Mouse (Mus musculus): ENCODE results near the gene Sync. TPM values are rescaled to one million over a fixed set of nuclear protein-coding genes. Genes with fewer than 3 reads are reported as not detected.

Gene Sync
- polyA plus RNA-seq, 1 experiment from 2014 or later = 1.7 TPM

DNA sequence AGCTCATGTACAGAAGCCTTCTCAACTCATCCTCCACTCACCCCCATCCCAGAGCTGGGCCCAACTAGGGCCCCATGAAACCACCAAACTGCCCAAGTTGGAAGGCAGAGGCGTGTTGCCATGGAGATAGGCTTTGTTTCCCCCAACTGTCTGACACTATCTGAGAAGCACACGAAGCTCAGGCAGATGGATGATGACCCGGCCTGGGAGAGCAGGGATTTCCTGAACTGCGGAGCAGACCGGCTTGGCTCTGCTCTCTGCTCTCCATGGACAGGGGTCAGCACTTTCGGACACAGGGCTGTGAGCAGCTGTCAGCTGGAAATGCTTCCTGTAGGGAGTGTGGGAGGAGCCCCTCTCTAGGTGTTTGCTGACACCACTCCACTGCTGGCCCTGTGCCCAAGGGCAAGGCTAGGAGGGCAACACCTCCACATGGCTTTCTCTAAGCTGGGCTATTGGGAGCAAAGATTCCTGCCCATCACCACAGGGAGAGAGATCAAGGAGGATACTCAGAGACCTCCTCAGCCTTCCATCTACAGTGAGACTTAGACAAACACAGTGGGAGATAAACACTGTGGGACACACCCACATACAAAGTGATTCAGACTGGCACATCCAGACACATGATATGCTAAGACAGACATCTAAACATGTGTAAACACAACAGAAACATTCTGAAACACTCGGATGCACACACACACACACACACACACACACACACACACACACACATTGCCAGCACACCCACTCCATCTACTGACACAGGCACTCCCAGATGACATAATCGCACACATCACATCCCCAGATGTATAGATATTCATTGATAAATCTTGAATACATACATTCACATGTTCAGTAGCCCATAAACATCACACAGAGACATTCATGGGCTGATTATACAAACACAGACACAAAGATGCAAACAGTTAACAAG, 30.7 kb upstream of the Sync start:
- ATAC-seq = 0 out of 2 replicates have a peak, but pooled peaks have one; percentile 27
- Histone ChIP-seq H3K9me3 (ENCODE audit: control insufficient read depth, low read length) (no peaks in the 10 kb centered on the region), H3K4me1 (ENCODE audit: control insufficient read depth, insufficient read depth, low read depth, low read length) (peaks cover 6% of the 10 kb centered on the region), H3K4me3 (ENCODE audit: low read length) (no peak overlapping the region), H3K27ac (ENCODE audit: low read depth, low read length) (no peak overlapping the region), H3K36me3 (ENCODE audit: control insufficient read depth, insufficient read depth, low read length) (no peaks in the 10 kb centered on the region), H3K9ac (ENCODE audit: low read depth, low read length) (no peak overlapping the region; the same call in 1 of the 2 replicates), H3K4me2 (ENCODE audit: low read length) (no peak overlapping the region), H3K27me3 (replicated peaks; ENCODE audit: control insufficient read depth, insufficient read depth, low read length) (0 out of 2 replicates have a peak, but pooled peaks cover under 1% of the 10 kb centered on the region)
- 26% methylated on average over 8 of the region's 8 CpGs for WGBS

DNA sequence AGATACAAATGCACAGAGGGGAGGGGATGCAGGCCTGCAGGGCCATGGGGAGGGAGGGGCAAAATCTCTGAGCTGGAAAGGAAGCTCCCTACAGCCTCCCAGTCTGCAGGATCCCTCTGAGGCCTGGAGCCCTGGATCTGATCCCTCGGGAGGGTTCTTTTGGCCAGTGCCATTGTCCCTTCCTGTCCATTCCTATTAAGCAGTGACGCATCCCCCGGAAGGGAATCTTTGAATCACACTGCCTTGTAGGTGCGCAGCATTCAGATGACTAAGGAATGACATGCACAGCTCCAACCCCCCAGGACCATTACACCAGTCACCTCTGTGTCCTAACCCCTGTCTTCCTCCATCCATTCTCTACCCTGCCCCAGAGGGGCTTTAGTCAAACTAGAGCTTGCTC, 28.3 kb upstream of the Sync start:
- Histone ChIP-seq H3K9me3 (ENCODE audit: control insufficient read depth, low read length) (no peaks in the 10 kb centered on the region), H3K9ac (ENCODE audit: low read depth, low read length) (no peak overlapping the region)
- 59% methylated on average over 4 of the region's 4 CpGs for WGBS

DNA sequence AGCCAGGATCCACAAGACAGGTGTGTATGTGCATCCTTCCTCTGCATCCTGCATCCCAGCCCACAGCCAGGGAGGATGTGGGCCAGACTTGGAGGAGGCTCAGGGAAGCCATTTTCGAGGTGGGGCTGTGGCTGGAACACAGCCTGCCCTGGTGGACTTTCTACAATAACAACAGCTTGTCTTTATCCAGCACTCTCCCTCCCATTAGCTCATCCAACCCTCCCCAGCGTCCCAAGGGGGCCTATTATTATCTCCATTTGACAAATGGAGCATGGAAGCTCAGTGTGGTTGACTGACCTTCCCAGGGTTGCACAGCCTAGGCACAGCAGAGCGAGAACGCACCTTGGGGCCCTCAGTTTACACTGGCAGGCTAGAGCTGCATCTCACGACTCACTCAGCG, 26.7 kb upstream of the Sync start:
- WGBS = 17% methylated on average over 6 of the region's 6 CpGs
- Histone ChIP-seq H3K9me3 (ENCODE audit: control insufficient read depth, low read length) (no peaks in the 10 kb centered on the region), H3K9ac (ENCODE audit: low read depth, low read length) (no peak overlapping the region), H3K4me3 (ENCODE audit: low read length) (no peak overlapping the region), H3K4me1 (ENCODE audit: control insufficient read depth, insufficient read depth, low read depth, low read length) (peaks cover 4% of the 10 kb centered on the region), H3K4me2 (ENCODE audit: low read length) (no peak overlapping the region), H3K27me3 (replicated peaks; ENCODE audit: control insufficient read depth, insufficient read depth, low read length) (no peaks in the 10 kb centered on the region), H3K36me3 (ENCODE audit: control insufficient read depth, insufficient read depth, low read length) (no peaks in the 10 kb centered on the region), H3K27ac (ENCODE audit: low read depth, low read length) (no peak overlapping the region)
- no peak for ATAC-seq

More for the DNA sequence above, 28.3 kb upstream of the Sync start:
- H3K36me3 ChIP-seq (ENCODE audit: control insufficient read depth, insufficient read depth, low read length) = no peaks in the 10 kb centered on the region
- peaks cover 4% of the 10 kb centered on the region for H3K4me1 ChIP-seq (ENCODE audit: control insufficient read depth, insufficient read depth, low read depth, low read length)
- ATAC-seq = no peak
- H3K4me2 ChIP-seq (ENCODE audit: low read length) = no peak overlapping the region
- H3K27me3 ChIP-seq (replicated peaks; ENCODE audit: control insufficient read depth, insufficient read depth, low read length) = no peaks in the 10 kb centered on the region
- H3K4me3 ChIP-seq (ENCODE audit: low read length) = no peak overlapping the region
- no peak overlapping the region for H3K27ac ChIP-seq (ENCODE audit: low read depth, low read length)

DNA sequence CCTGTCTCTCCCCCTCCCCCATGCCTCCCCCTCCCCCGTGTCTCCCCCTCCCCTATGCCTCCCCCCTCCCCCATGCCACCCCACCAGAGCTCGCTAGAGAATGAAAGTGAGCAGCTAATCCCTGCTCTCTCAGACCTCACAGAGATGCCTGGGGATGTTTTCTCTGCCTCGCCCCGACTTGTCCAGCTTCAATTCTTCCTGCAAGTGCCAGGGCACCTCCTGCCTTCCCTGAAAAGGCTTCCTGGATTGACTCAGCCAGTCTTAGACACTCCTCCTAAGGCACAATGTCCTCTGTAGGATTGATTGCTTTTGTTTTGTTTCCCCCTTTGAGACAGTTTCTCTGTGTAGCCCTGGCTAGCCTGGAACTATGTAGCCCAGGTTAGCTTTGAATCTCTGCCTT, 26.2 kb upstream of the Sync start, which contains the start of gene C77080:
C77080 (minus strand) TSS at position 209 of the 400 bp plus-strand sequence.
- no peak within 1 kb of the TSS for H3K9ac ChIP-seq (ENCODE audit: low read depth, low read length)
- ATAC-seq = no peak
- H3K4me1 ChIP-seq (ENCODE audit: control insufficient read depth, insufficient read depth, low read depth, low read length) = peaks cover 4% of the 10 kb centered on the region
- H3K27ac ChIP-seq (ENCODE audit: low read depth, low read length) = no peak within 1 kb of the TSS
- H3K4me3 ChIP-seq (ENCODE audit: low read length) = no peak within 1 kb of the TSS
- H3K4me2 ChIP-seq (ENCODE audit: low read length) = no peak within 1 kb of the TSS
- 12% methylated on average over 3 of the region's 4 CpGs for WGBS
- H3K27me3 ChIP-seq (replicated peaks; ENCODE audit: control insufficient read depth, insufficient read depth, low read length) = no peaks in the 10 kb centered on the region
- H3K9me3 ChIP-seq (ENCODE audit: control insufficient read depth, low read length) = no peaks in the 10 kb centered on the region
- H3K36me3 ChIP-seq (ENCODE audit: control insufficient read depth, insufficient read depth, low read length) = no peaks in the 10 kb centered on the region

DNA sequence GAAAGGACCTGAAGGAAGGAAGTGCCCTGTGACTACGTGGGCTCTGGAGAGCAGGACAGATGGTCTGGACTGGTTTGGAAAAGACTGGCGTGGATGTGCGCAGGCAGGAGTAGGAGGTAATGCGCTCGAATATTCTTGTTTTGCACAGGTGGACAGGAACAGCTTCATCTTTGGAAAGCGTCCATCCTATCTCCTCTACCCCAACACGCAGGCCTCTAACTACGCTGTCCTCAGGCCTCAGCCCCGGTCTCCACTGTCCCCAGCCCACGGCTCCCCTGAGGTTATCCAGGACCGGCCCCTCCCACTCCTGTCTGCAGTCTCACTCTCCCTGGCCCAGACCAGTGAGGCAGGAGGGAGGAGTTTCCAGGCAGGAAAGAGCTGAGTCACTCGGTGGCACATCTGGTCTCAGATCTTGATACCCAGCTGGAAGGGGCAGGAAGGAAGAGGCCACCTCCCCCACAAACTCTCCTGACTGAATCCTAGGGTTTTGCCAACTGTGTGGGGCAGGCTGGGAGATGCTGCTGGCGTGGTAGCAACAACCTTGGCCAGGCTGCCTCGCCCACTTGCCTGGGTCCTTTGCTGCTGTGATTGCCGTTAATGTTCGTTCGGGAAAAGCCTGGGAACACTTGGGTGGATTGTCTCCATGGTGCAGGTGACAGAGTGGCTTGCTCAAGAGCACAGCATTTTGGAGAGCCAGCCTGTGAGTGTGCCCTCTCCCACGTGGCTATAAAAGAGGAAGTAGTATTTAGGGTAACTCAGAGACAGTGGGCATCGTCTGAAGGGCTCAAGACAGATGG, 24.0 kb upstream of the Sync start:
- WGBS = 41% methylated on average over 19 of the region's 19 CpGs
- Histone ChIP-seq H3K27me3 (replicated peaks; ENCODE audit: control insufficient read depth, insufficient read depth, low read length) (no peaks in the 10 kb centered on the region), H3K9me3 (ENCODE audit: control insufficient read depth, low read length) (no peaks in the 10 kb centered on the region), H3K36me3 (ENCODE audit: control insufficient read depth, insufficient read depth, low read length) (no peaks in the 10 kb centered on the region), H3K9ac (ENCODE audit: low read depth, low read length) (no peak overlapping the region), H3K4me2 (ENCODE audit: low read length) (no peak overlapping the region), H3K27ac (ENCODE audit: low read depth, low read length) (peak overlapping the region; percentile 36; the same call in 1 of the 2 replicates), H3K4me3 (ENCODE audit: low read length) (no peak overlapping the region), H3K4me1 (ENCODE audit: control insufficient read depth, insufficient read depth, low read depth, low read length) (no peaks in the 10 kb centered on the region; the same call in 1 of the 2 replicates)
- 0 out of 2 replicates have a peak, but pooled peaks have one; percentile 37 for ATAC-seq

DNA sequence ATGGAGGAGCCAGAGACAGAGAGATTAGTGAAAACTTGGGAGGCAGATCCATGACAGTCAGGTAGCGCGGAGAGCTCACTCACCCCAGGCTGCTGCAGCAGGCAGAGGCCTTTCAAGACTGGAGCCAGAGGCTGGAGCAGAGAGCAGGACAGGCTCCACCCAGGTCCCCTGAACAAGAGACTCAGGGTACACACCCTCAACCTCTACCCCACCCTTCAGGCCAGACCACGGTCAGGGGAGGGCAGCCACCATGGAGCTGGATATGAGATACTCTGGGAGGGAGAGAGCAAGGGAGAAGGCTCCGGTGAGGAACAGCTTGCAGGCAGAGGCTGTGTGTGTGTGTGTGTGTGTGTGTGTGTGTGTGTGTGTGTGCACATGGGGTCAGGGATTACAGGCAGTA, 21.2 kb upstream of the Sync start:
- WGBS = 91% methylated on average over 4 of the region's 4 CpGs
- H3K9ac ChIP-seq (ENCODE audit: low read depth, low read length) = no peak overlapping the region

DNA sequence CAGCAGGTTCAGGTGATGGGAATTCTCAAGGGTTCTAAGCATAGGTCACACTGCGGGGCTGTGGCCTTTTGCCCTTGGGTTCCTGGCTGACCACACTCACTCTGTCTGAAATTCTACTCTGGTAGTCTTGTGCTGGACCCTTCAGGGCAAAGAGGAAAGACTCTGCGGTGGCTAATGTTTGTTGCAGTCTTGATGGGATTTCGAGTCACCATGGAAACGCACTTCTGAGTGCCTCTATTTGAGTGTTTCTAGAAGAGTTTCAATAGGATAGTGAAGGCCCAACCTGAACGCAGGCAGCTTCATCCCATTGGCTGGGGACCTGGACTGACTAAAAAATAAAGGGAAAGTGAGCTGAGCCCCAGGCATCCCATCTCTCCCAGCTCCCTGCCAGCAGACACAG, 20.6 kb upstream of the Sync start:
- WGBS = 66% methylated on average over 5 of the region's 5 CpGs
- no peak overlapping the region for H3K27ac ChIP-seq (ENCODE audit: low read depth, low read length)

More for the DNA sequence above, 21.2 kb upstream of the Sync start:
- H3K4me2 ChIP-seq (ENCODE audit: low read length) = no peak overlapping the region
- no peaks in the 10 kb centered on the region; the same call in 1 of the 2 replicates for H3K4me1 ChIP-seq (ENCODE audit: control insufficient read depth, insufficient read depth, low read depth, low read length)
- no peaks in the 10 kb centered on the region for H3K27me3 ChIP-seq (replicated peaks; ENCODE audit: control insufficient read depth, insufficient read depth, low read length)
- H3K27ac ChIP-seq (ENCODE audit: low read depth, low read length) = no peak overlapping the region
- no peak for ATAC-seq
- H3K9me3 ChIP-seq (ENCODE audit: control insufficient read depth, low read length) = no peaks in the 10 kb centered on the region
- H3K4me3 ChIP-seq (ENCODE audit: low read length) = no peak overlapping the region
- H3K36me3 ChIP-seq (ENCODE audit: control insufficient read depth, insufficient read depth, low read length) = no peaks in the 10 kb centered on the region

DNA sequence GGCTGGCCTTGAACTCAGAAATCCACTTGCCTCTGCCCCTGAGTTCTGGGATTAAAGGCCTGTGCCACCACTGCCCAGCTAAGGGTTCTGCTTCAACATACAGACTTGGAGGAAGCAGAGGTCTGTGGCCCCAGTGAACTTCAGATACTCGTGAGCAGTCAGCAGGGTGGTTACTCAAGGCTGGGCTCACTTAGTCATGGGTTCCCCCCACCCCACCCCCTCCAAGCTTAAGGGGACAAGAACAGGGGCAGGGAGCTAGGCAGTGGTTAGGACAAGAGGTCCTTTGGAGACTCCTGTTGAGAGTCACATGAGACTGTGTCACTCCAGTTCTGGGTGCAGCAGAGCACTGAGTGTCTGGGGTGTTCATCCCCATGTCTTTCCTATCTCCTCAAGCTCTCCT, 18.7 kb upstream of the Sync start:
- Histone ChIP-seq H3K4me1 (ENCODE audit: control insufficient read depth, insufficient read depth, low read depth, low read length) (no peaks in the 10 kb centered on the region), H3K9me3 (ENCODE audit: control insufficient read depth, low read length) (no peaks in the 10 kb centered on the region), H3K27me3 (replicated peaks; ENCODE audit: control insufficient read depth, insufficient read depth, low read length) (no peaks in the 10 kb centered on the region), H3K4me2 (ENCODE audit: low read length) (no peak overlapping the region), H3K9ac (ENCODE audit: low read depth, low read length) (no peak overlapping the region), H3K36me3 (ENCODE audit: control insufficient read depth, insufficient read depth, low read length) (no peaks in the 10 kb centered on the region), H3K27ac (ENCODE audit: low read depth, low read length) (no peak overlapping the region), H3K4me3 (ENCODE audit: low read length) (no peak overlapping the region)
- whole genome bisulfite sequencing = 56% methylated on average over 1 of the region's 1 CpGs
- no peak for ATAC-seq

More for the DNA sequence above, 20.6 kb upstream of the Sync start:
- Histone ChIP-seq H3K9me3 (ENCODE audit: control insufficient read depth, low read length) (no peaks in the 10 kb centered on the region), H3K36me3 (ENCODE audit: control insufficient read depth, insufficient read depth, low read length) (no peaks in the 10 kb centered on the region), H3K4me2 (ENCODE audit: low read length) (no peak overlapping the region), H3K4me1 (ENCODE audit: control insufficient read depth, insufficient read depth, low read depth, low read length) (no peaks in the 10 kb centered on the region; the same call in 1 of the 2 replicates), H3K9ac (ENCODE audit: low read depth, low read length) (no peak overlapping the region), H3K4me3 (ENCODE audit: low read length) (no peak overlapping the region), H3K27me3 (replicated peaks; ENCODE audit: control insufficient read depth, insufficient read depth, low read length) (no peaks in the 10 kb centered on the region)
- ATAC-seq = no peak
